Mouse (Mus musculus): ENCODE data around the gene Ttll1.

- TF ChIP-seq POLR2A (IDR thresholded peaks at IDR 0.05; ENCODE audit: control insufficient read depth, low read depth, low read length), result no peak; the same call in 1 of the 2 replicates
- no peak for TF ChIP-seq CTCF (IDR thresholded peaks at IDR 0.05; ENCODE audit: control insufficient read depth, insufficient read depth, insufficient replicate concordance, low read depth, low read length)
Observed at GRCm38 (mm10) chr15:83448646-83449045, 62.0 kb downstream of the Ttll1 start.
